Mouse (Mus musculus): ENCODE results near the gene Ankrd40. TPM values are rescaled to one million over a fixed set of nuclear protein-coding genes. Genes with fewer than 3 reads are reported as not detected.

Ankrd40 gene
- polyA plus RNA-seq, 1 experiment, result 160 TPM

GRCm38 (mm10) chr11:94294996-94295845, 32.6 kb upstream of the Ankrd40 start:
- Histone ChIP-seq H3K4me3 (ENCODE audit: insufficient read depth, low read length) (no peak overlapping the region), H3K27ac (ENCODE audit: insufficient read depth, low read length) (no peak overlapping the region), H3K4me1 (ENCODE audit: control insufficient read depth, insufficient read depth, low read length) (no peaks in the 10 kb centered on the region)
- TF ChIP-seq POLR2A (IDR thresholded peaks at IDR 0.05; ENCODE audit: extremely low read depth, insufficient read depth, low read length), result no peak
- TF ChIP-seq CTCF (IDR thresholded peaks at IDR 0.05; ENCODE audit: extremely low read depth, insufficient read depth, low read length), result no peak

DNA sequence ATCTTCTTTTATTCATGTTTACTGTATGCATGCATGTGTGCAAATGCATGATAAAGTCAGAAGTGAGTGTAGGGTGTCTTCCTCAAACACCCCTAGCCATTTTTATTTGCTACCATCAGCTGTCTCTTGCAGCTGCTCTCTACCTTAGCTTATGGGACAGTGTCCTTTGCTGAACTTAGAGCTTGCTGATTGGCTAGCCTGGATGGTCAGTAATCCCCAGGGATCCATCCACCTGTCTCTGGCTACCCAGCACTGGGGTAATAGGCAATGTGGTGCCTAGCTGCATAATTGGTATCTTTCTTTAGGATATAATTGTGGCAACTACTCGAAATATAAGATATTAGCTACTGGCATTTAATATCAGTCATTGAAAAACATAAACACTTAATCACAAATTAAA, 15.1 kb upstream of the Ankrd40 start:
- Histone ChIP-seq H3K27ac (ENCODE audit: insufficient read depth, low read length) (no peak overlapping the region), H3K4me3 (ENCODE audit: insufficient read depth, low read length) (no peak overlapping the region), H3K4me1 (ENCODE audit: control insufficient read depth, insufficient read depth, low read length) (peaks cover 6% of the 10 kb centered on the region)
- TF ChIP-seq CTCF (IDR thresholded peaks at IDR 0.05; ENCODE audit: extremely low read depth, insufficient read depth, low read length), result no peak
- TF ChIP-seq POLR2A (IDR thresholded peaks at IDR 0.05; ENCODE audit: extremely low read depth, insufficient read depth, low read length), result no peak

DNA sequence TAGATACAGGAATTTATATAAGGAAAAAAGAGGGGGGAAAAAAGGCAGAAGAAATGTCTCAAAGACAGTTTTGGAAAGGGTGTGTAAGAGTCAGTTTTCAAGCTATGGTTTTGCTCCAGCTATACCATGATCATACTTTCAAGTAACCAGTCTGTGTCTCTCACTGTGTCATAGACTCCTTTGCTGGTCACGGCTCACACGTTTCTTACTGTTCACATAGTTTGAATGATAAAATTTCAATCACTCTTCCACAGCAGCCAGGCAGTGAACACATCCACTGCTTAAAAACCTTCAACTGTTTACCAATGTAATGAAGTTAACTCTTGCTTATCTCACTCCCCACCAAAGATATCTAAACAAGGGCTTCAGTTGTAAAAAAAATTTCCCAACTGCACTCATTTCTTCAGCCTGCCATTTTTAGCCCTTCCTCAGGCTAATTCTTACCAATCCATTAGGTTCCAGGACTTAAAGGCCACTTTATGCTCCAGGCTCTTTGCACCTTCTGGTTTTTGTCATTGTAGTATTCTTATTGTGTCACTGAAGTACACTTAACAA, 13.6 kb upstream of the Ankrd40 start:
- no peak overlapping the region for H3K27ac ChIP-seq (ENCODE audit: insufficient read depth, low read length)
- peaks cover 6% of the 10 kb centered on the region for H3K4me1 ChIP-seq (ENCODE audit: control insufficient read depth, insufficient read depth, low read length)
- TF ChIP-seq POLR2A (IDR thresholded peaks at IDR 0.05; ENCODE audit: extremely low read depth, insufficient read depth, low read length), result no peak
- no peak for TF ChIP-seq CTCF (IDR thresholded peaks at IDR 0.05; ENCODE audit: extremely low read depth, insufficient read depth, low read length)
- no peak overlapping the region for H3K4me3 ChIP-seq (ENCODE audit: insufficient read depth, low read length)

DNA sequence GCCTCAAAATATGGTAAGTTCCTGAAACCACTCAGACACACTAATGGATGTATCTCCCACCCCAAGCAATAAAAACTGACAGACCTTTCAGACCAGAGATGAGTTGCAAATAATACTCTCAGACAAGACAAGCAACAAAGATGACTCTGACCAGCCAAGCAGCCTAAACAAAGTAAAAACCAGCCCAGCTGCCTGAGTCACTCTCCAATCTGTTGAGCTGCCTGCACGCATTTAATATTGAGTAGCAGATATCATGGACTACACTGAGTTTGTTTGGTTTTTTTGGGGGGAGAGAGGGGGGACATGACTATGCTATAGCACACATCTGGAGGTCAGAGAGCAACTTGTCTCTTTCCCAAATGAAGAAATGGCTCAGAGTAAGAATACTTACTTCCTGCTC, 12.5 kb upstream of the Ankrd40 start:
- H3K27ac ChIP-seq (ENCODE audit: insufficient read depth, low read length), result no peak overlapping the region
- peaks cover 9% of the 10 kb centered on the region for H3K4me1 ChIP-seq (ENCODE audit: control insufficient read depth, insufficient read depth, low read length)
- TF ChIP-seq POLR2A (IDR thresholded peaks at IDR 0.05; ENCODE audit: extremely low read depth, insufficient read depth, low read length) (no peak), CTCF (IDR thresholded peaks at IDR 0.05; ENCODE audit: extremely low read depth, insufficient read depth, low read length) (no peak)
- H3K4me3 ChIP-seq (ENCODE audit: insufficient read depth, low read length), result no peak overlapping the region

GRCm38 (mm10) chr11:94316528-94316927, 11.3 kb upstream of the Ankrd40 start:
- TF ChIP-seq POLR2A (IDR thresholded peaks at IDR 0.05; ENCODE audit: extremely low read depth, insufficient read depth, low read length) (no peak), CTCF (IDR thresholded peaks at IDR 0.05; ENCODE audit: extremely low read depth, insufficient read depth, low read length) (no peak)
- Histone ChIP-seq H3K4me1 (ENCODE audit: control insufficient read depth, insufficient read depth, low read length) (peaks cover 9% of the 10 kb centered on the region), H3K4me3 (ENCODE audit: insufficient read depth, low read length) (no peak overlapping the region), H3K27ac (ENCODE audit: insufficient read depth, low read length) (no peak overlapping the region)

DNA sequence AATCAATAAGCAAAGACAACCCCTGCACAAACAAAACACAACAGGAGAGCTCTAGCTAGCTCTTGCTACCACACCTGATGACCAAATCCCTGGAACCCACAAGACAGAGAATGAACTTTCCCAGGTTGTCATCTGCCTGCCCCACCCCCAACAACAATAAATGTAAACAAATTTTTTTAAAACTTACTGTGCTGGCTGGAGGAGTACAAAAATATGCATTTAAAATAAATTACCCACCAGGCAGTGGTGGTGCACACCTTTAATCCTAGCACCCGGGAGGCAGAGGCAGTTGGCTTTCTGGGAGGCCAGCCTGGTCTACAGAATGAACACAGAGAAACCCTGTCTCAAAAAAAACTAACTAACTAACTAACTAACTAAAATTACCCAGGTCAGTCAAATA, 10.8 kb upstream of the Ankrd40 start:
- no peak for TF ChIP-seq CTCF (IDR thresholded peaks at IDR 0.05; ENCODE audit: extremely low read depth, insufficient read depth, low read length)
- no peak overlapping the region for H3K27ac ChIP-seq (ENCODE audit: insufficient read depth, low read length)
- no peak overlapping the region for H3K4me3 ChIP-seq (ENCODE audit: insufficient read depth, low read length)
- H3K4me1 ChIP-seq (ENCODE audit: control insufficient read depth, insufficient read depth, low read length), result peaks cover 8% of the 10 kb centered on the region

DNA sequence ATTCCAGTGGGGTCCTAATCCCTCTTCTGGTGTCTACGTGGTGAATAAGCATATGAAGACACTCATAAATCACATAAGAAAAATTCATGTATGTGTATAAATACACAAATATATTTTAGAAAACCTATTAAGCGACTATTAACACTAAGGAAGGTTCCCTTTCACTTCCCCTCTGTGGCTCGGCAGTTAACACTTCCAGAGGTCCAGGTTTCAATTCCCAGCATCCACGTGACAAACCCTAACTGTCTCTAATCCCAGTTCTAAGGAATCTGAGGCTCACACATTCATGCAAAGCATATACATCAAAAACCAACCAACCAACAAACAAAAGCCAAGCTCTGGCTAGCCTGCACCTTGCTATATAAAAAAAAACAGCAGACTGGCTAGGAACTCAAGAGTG, 10.3 kb upstream of the Ankrd40 start:
- Histone ChIP-seq H3K4me1 (ENCODE audit: control insufficient read depth, insufficient read depth, low read length) (peaks cover 8% of the 10 kb centered on the region), H3K27ac (ENCODE audit: insufficient read depth, low read length) (no peak overlapping the region), H3K4me3 (ENCODE audit: insufficient read depth, low read length) (no peak overlapping the region)
- TF ChIP-seq CTCF (IDR thresholded peaks at IDR 0.05; ENCODE audit: extremely low read depth, insufficient read depth, low read length) (no peak), POLR2A (IDR thresholded peaks at IDR 0.05; ENCODE audit: extremely low read depth, insufficient read depth, low read length) (no peak)

GRCm38 (mm10) chr11:94318056-94318455, 9.7 kb upstream of the Ankrd40 start:
- TF ChIP-seq POLR2A (IDR thresholded peaks at IDR 0.05; ENCODE audit: extremely low read depth, insufficient read depth, low read length), result no peak
- no peak for TF ChIP-seq CTCF (IDR thresholded peaks at IDR 0.05; ENCODE audit: extremely low read depth, insufficient read depth, low read length)
- no peak overlapping the region for H3K4me3 ChIP-seq (ENCODE audit: insufficient read depth, low read length)
- no peak overlapping the region for H3K27ac ChIP-seq (ENCODE audit: insufficient read depth, low read length)
- peaks cover 8% of the 10 kb centered on the region for H3K4me1 ChIP-seq (ENCODE audit: control insufficient read depth, insufficient read depth, low read length)

DNA sequence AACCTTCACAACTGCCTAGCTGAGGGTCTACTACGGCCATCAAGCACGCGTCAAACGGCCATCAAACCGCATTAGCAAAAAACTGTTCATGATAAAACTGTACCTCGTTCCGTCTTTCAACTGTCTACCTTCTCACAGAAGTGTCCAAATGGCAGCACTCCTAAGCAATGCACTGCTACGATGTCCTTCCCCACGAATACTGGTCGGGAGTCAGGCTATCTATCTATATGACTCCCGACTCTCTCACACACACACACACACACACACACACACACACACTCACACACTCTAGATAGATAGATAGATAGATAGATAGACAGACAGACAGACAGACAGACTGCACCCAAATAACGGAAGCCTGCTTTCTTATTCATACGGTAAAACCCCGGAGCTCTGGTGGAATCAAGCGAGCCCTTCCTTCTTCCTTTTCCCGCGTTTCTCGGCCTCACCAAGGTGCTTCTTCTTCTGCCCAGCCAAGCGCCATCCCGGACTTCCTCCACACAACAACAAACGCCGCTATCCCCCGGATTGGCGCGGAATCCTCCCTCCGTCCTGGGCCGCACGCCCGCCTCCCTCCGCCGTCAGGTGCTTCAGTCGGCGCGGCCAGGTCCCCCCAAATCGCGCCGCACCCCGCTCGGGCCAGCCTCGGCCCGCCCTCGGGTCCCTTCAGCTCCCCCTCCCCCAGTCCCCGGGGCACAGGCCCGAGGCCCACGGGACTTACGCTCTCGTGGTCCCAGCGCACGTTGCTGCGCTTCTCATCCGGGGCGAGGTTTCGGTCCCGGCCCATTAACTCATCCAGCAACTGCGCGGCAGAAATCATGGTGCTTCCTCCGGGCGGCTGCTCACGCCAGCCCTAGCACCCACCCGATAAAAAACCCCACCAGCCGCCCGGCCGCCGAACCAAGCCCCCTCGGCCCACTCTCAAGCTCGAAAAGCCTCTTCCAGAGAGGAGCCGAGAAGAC, 6.6 kb upstream of the Ankrd40 start:
- Histone ChIP-seq H3K4me1 (ENCODE audit: control insufficient read depth, insufficient read depth, low read length) (peaks cover 3% of the 10 kb centered on the region; the same call in 1 of the 2 replicates), H3K4me3 (ENCODE audit: insufficient read depth, low read length) (peak overlapping the region; percentile 88), H3K27ac (ENCODE audit: insufficient read depth, low read length) (peak overlapping the region; percentile 98)
- TF ChIP-seq CTCF (IDR thresholded peaks at IDR 0.05; ENCODE audit: extremely low read depth, insufficient read depth, low read length) (no peak), POLR2A (IDR thresholded peaks at IDR 0.05; ENCODE audit: extremely low read depth, insufficient read depth, low read length) (no peak)
